7 mouse cellular contexts compared by ENCODE assay signal in genomic region chr17:29322603-29322962, GRCm38 (mm10). TPM values are rescaled to one million over a fixed set of nuclear protein-coding genes. Genes with fewer than 3 reads are reported as not detected.
DNase-seq lines count a peak whose midpoint lies in the region; ATAC-seq and TF ChIP-seq lines count a peak whose summit lies in the region.

No protein-coding gene starts in this region.

- TF ChIP-seq POLR2A in testis, adult 2 months (IDR thresholded peaks at IDR 0.05; ENCODE audit: control insufficient read depth, low read depth, low read length) = no peak

- no peak for DNase-seq in testis, postnatal 10 days (ENCODE audit: low spot score)
- peak; percentile 54 to 61 for DNase-seq in kidney, adult 8-10 months
- DNase-seq in liver, postnatal 0 days = peak; percentile 52
- no peak for DNase-seq in left cerebral cortex, adult 8-10 months (ENCODE audit: low spot score in 2 of 2)
- DNase-seq in urinary bladder, adult 2 months (ENCODE audit: low spot score) = no peak

- no peaks in the 10 kb centered on the region for H3K9me3 ChIP-seq in liver, postnatal 0 days (ENCODE audit: low read length)

- peaks cover 2% of the 10 kb centered on the region; the same call in 1 of the 2 replicates for H3K27me3 ChIP-seq in testis, adult 2 months (ENCODE audit: control insufficient read depth, insufficient read depth, low read length)
- H3K27me3 ChIP-seq in liver, postnatal 0 days (ENCODE audit: insufficient read depth, low read length) = 0 out of 2 replicates have a peak, but pooled peaks cover 9% of the 10 kb centered on the region

- H3K27ac ChIP-seq in testis, adult 2 months (ENCODE audit: control insufficient read depth, insufficient read depth, low read depth, low read length) = no peak overlapping the region
- no peak overlapping the region for H3K27ac ChIP-seq in liver, postnatal 0 days (ENCODE audit: low read depth)

- no peak overlapping the region for H3K9ac ChIP-seq in liver, postnatal 0 days (replicated peaks)

- H3K4me1 ChIP-seq in testis, adult 2 months (ENCODE audit: control insufficient read depth, insufficient read depth, low read length) = peaks cover 51% of the 10 kb centered on the region
- H3K4me1 ChIP-seq in liver, postnatal 0 days (ENCODE audit: insufficient read depth) = no peaks in the 10 kb centered on the region; the same call in 1 of the 2 replicates

- no peak for TF ChIP-seq CTCF in testis, adult 2 months (IDR thresholded peaks at IDR 0.05; ENCODE audit: control insufficient read depth, insufficient read depth, insufficient replicate concordance, low read depth, low read length)
- no peak for TF ChIP-seq CTCF in liver, postnatal 0 days (IDR thresholded peaks at IDR 0.05; ENCODE audit: low read depth)

- no peak for TF ChIP-seq EP300 in liver, postnatal 0 days (IDR thresholded peaks at IDR 0.05; ENCODE audit: low read depth)

- H3K36me3 ChIP-seq in testis, adult 2 months (ENCODE audit: control insufficient read depth, insufficient read depth, low read length) = no peaks in the 10 kb centered on the region
- no peaks in the 10 kb centered on the region for H3K36me3 ChIP-seq in liver, postnatal 0 days (replicated peaks; ENCODE audit: insufficient read depth, low read length)

- WGBS in liver, postnatal 0 days (ENCODE audit: insufficient replicate concordance) = 49% methylated on average over 18 of the region's 18 CpGs

- H3K4me3 ChIP-seq in testis, adult 2 months (ENCODE audit: control insufficient read depth, low read depth, low read length) = peak overlapping the region; percentile 16
- H3K4me3 ChIP-seq in liver, postnatal 0 days (ENCODE audit: low read depth, low read length) = no peak overlapping the region

- ATAC-seq in liver, postnatal 0 days = peak; percentile 71
- no peak for ATAC-seq in granulocyte monocyte progenitor cell, adult 5-6 weeks (replicated peaks; ENCODE audit: poor library complexity, severe bottlenecking)

- H3K4me2 ChIP-seq in liver, postnatal 0 days (ENCODE audit: low read depth, low read length) = no peak overlapping the region; the same call in 1 of the 2 replicates

RNA-seq across cellular contexts. Expression of gene Pi16, which starts 5.1 kb away (rescaled TPM):
- polyA plus RNA-seq in testis, adult 2 months (2012; rRNA removed) = 4.3 and 5.9 TPM in 2 replicates
- polyA plus RNA-seq in liver, postnatal 0 days (2015; fragmentation: Nextera tagmentation; extraction: Ambion mirVana) = 2.1 and 2.2 TPM in 2 replicates
- total RNA-seq in granulocyte monocyte progenitor cell, adult 5-6 weeks (2014; fragmentation: Nextera tagmentation) = 7.0 and 15.7 TPM in 2 replicates
- total RNA-seq in granulocyte monocyte progenitor cell, adult 5-6 weeks (2017) = 9.9 and 10.8 TPM in 2 replicates
- total RNA-seq in left cerebral cortex, adult 8-10 months (2022) = 1 to 10 TPM; 1.2 to 1.6 (median 1.4) TPM
- polyA plus RNA-seq in urinary bladder, adult 2 months (2012; rRNA removed) = 405 and 508 TPM in 2 replicates

RNA-seq across cellular contexts. Expression of gene Mtch1, which starts 25.2 kb away (rescaled TPM):
- polyA plus RNA-seq in testis, adult 2 months (2012; rRNA removed) = 43.5 and 46.5 TPM in 2 replicates
- polyA plus RNA-seq in liver, postnatal 0 days (2015; fragmentation: Nextera tagmentation; extraction: Ambion mirVana) = 49.0 and 57.5 TPM in 2 replicates
- total RNA-seq in granulocyte monocyte progenitor cell, adult 5-6 weeks (2014; fragmentation: Nextera tagmentation) = 125 and 132 TPM in 2 replicates
- total RNA-seq in granulocyte monocyte progenitor cell, adult 5-6 weeks (2017) = 69.5 and 74.3 TPM in 2 replicates
- 100 to 1,000 TPM; 565 to 601 (median 593) TPM for total RNA-seq in left cerebral cortex, adult 8-10 months (2022)
- polyA plus RNA-seq in urinary bladder, adult 2 months (2012; rRNA removed) = 263 and 279 TPM in 2 replicates

RNA-seq across cellular contexts. Expression of gene Fgd2, which starts 38.1 kb away (rescaled TPM):
- polyA plus RNA-seq in testis, adult 2 months (2012; rRNA removed) = 33.4 and 38.3 TPM in 2 replicates
- 6.3 and 8.9 TPM in 2 replicates for polyA plus RNA-seq in liver, postnatal 0 days (2015; fragmentation: Nextera tagmentation; extraction: Ambion mirVana)
- 42.8 and 70.9 TPM in 2 replicates for total RNA-seq in granulocyte monocyte progenitor cell, adult 5-6 weeks (2014; fragmentation: Nextera tagmentation)
- 23.6 and 30.5 TPM in 2 replicates for total RNA-seq in granulocyte monocyte progenitor cell, adult 5-6 weeks (2017)
- 1 to 10 TPM; 7.5 to 7.9 (median 7.6) TPM for total RNA-seq in left cerebral cortex, adult 8-10 months (2022)
- 19.0 and 26.4 TPM in 2 replicates for polyA plus RNA-seq in urinary bladder, adult 2 months (2012; rRNA removed)

RNA-seq across cellular contexts. Expression of gene BC004004, which starts 54.0 kb away (rescaled TPM):
- 42.0 and 42.5 TPM in 2 replicates for polyA plus RNA-seq in testis, adult 2 months (2012; rRNA removed)
- 101 and 105 TPM in 2 replicates for polyA plus RNA-seq in liver, postnatal 0 days (2015; fragmentation: Nextera tagmentation; extraction: Ambion mirVana)
- total RNA-seq in granulocyte monocyte progenitor cell, adult 5-6 weeks (2014; fragmentation: Nextera tagmentation) = 97.2 and 127 TPM in 2 replicates
- total RNA-seq in granulocyte monocyte progenitor cell, adult 5-6 weeks (2017) = 67.3 and 108 TPM in 2 replicates
- total RNA-seq in left cerebral cortex, adult 8-10 months (2022) = 100 to 1,000 TPM in 3 of 4 experiments, 10 to 100 TPM in 1; 98.1 to 131 (median 114) TPM
- 94.6 and 101 TPM in 2 replicates for polyA plus RNA-seq in urinary bladder, adult 2 months (2012; rRNA removed)

RNA-seq across cellular contexts. Expression of gene Ppil1, which starts 58.6 kb away (rescaled TPM):
- polyA plus RNA-seq in testis, adult 2 months (2012; rRNA removed) = 12.2 and 13.1 TPM in 2 replicates
- 36.1 and 42.1 TPM in 2 replicates for polyA plus RNA-seq in liver, postnatal 0 days (2015; fragmentation: Nextera tagmentation; extraction: Ambion mirVana)
- total RNA-seq in granulocyte monocyte progenitor cell, adult 5-6 weeks (2014; fragmentation: Nextera tagmentation) = 83.0 and 122 TPM in 2 replicates
- 97.1 and 107 TPM in 2 replicates for total RNA-seq in granulocyte monocyte progenitor cell, adult 5-6 weeks (2017)
- 10 to 100 TPM; 17.0 to 19.9 (median 19.5) TPM for total RNA-seq in left cerebral cortex, adult 8-10 months (2022)
- polyA plus RNA-seq in urinary bladder, adult 2 months (2012; rRNA removed) = 27.9 and 31.3 TPM in 2 replicates

Comparison
In these comparisons a context has a peak if more than half of its experiments do, and no peak if none do; other contexts are left out.
1. DNase-seq: peak in kidney, adult 8-10 months (2 of 2) and liver, postnatal 0 days (single experiment); none in testis, postnatal 10 days (single experiment), left cerebral cortex, adult 8-10 months (0 of 2) and urinary bladder, adult 2 months (single experiment).
2. RNA of gene Pi16, which starts 5.1 kb away (polyA plus RNA-seq): 405 to 508 TPM in urinary bladder, adult 2 months; 4.3 to 5.9 TPM in testis, adult 2 months and 2.1 to 2.2 TPM in liver, postnatal 0 days; every median in the first group is over 10 times any median in the second.